Mouse (Mus musculus): ENCODE measurements around the gene Sumo1. TPM values are rescaled to one million over a fixed set of nuclear protein-coding genes. Genes with fewer than 3 reads are reported as not detected.

Gene Sumo1
- polyA plus RNA-seq, 1 experiment from 2014 or later: 307 TPM

- no peaks in the 10 kb centered on the region for H3K27me3 ChIP-seq (replicated peaks; ENCODE audit: control insufficient read depth, insufficient read depth, low read length)
- H3K9me3 ChIP-seq (ENCODE audit: control insufficient read depth, low read length): no peaks in the 10 kb centered on the region
- ATAC-seq: no peak
- H3K4me3 ChIP-seq (ENCODE audit: low read length): no peak overlapping the region
- H3K4me1 ChIP-seq (ENCODE audit: control insufficient read depth, insufficient read depth, low read length): peaks cover 12% of the 10 kb centered on the region
- H3K27ac ChIP-seq (ENCODE audit: low read length): no peak overlapping the region
- H3K4me2 ChIP-seq (ENCODE audit: low read depth, low read length): no peak overlapping the region
- no peaks in the 10 kb centered on the region for H3K36me3 ChIP-seq (ENCODE audit: control insufficient read depth, insufficient read depth, low read length)
- no peak overlapping the region for H3K9ac ChIP-seq (ENCODE audit: low read depth, low read length)
- WGBS: 85% methylated on average over 3 of the region's 3 CpGs
Measured at GRCm38 (mm10) chr1:59571502-59571901, 99.1 kb downstream of the Sumo1 start.

- Histone ChIP-seq H3K4me1 (ENCODE audit: control insufficient read depth, insufficient read depth, low read length) (peaks cover 9% of the 10 kb centered on the region), H3K9ac (ENCODE audit: low read depth, low read length) (no peak overlapping the region), H3K27ac (ENCODE audit: low read length) (no peak overlapping the region), H3K9me3 (ENCODE audit: control insufficient read depth, low read length) (no peaks in the 10 kb centered on the region), H3K4me3 (ENCODE audit: low read length) (no peak overlapping the region), H3K27me3 (replicated peaks; ENCODE audit: control insufficient read depth, insufficient read depth, low read length) (no peaks in the 10 kb centered on the region), H3K36me3 (ENCODE audit: control insufficient read depth, insufficient read depth, low read length) (no peaks in the 10 kb centered on the region), H3K4me2 (ENCODE audit: low read depth, low read length) (no peak overlapping the region)
- ATAC-seq: no peak; the same call in 1 of the 2 replicates
- WGBS: 43% methylated on average over 4 of the region's 4 CpGs
Measured at GRCm38 (mm10) chr1:59570767-59571166, 99.9 kb downstream of the Sumo1 start.

GRCm38 (mm10) chr1:59569301-59569700 lies 101.3 kb downstream of the Sumo1 start:
- H3K9ac ChIP-seq (ENCODE audit: low read depth, low read length): no peak overlapping the region
- no peak overlapping the region for H3K27ac ChIP-seq (ENCODE audit: low read length)
- peaks cover 3% of the 10 kb centered on the region; the same call in 1 of the 2 replicates for H3K4me1 ChIP-seq (ENCODE audit: control insufficient read depth, insufficient read depth, low read length)
- WGBS: 86% methylated on average over 5 of the region's 5 CpGs
- H3K9me3 ChIP-seq (ENCODE audit: control insufficient read depth, low read length): no peaks in the 10 kb centered on the region
- no peak for ATAC-seq
- H3K36me3 ChIP-seq (ENCODE audit: control insufficient read depth, insufficient read depth, low read length): no peaks in the 10 kb centered on the region
- H3K4me2 ChIP-seq (ENCODE audit: low read depth, low read length): no peak overlapping the region
- no peaks in the 10 kb centered on the region for H3K27me3 ChIP-seq (replicated peaks; ENCODE audit: control insufficient read depth, insufficient read depth, low read length)
- H3K4me3 ChIP-seq (ENCODE audit: low read length): no peak overlapping the region

GRCm38 (mm10) chr1:59568283-59568682 lies 102.4 kb downstream of the Sumo1 start:
- 92% methylated on average over 1 of the region's 1 CpGs for WGBS
- H3K4me1 ChIP-seq (ENCODE audit: control insufficient read depth, insufficient read depth, low read length): no peaks in the 10 kb centered on the region

GRCm38 (mm10) chr1:59567521-59567920 lies 103.1 kb downstream of the Sumo1 start:
- Histone ChIP-seq H3K27me3 (replicated peaks; ENCODE audit: control insufficient read depth, insufficient read depth, low read length) (no peaks in the 10 kb centered on the region), H3K36me3 (ENCODE audit: control insufficient read depth, insufficient read depth, low read length) (no peaks in the 10 kb centered on the region), H3K9ac (ENCODE audit: low read depth, low read length) (no peak overlapping the region), H3K9me3 (ENCODE audit: control insufficient read depth, low read length) (no peaks in the 10 kb centered on the region), H3K4me2 (ENCODE audit: low read depth, low read length) (no peak overlapping the region), H3K4me1 (ENCODE audit: control insufficient read depth, insufficient read depth, low read length) (no peaks in the 10 kb centered on the region), H3K27ac (ENCODE audit: low read length) (no peak overlapping the region), H3K4me3 (ENCODE audit: low read length) (no peak overlapping the region)
- WGBS: 79% methylated on average over 4 of the region's 4 CpGs
- no peak for ATAC-seq

More at GRCm38 (mm10) chr1:59568283-59568682, 102.4 kb downstream of the Sumo1 start:
- no peaks in the 10 kb centered on the region for H3K36me3 ChIP-seq (ENCODE audit: control insufficient read depth, insufficient read depth, low read length)
- no peak for ATAC-seq
- no peak overlapping the region for H3K9ac ChIP-seq (ENCODE audit: low read depth, low read length)
- H3K4me2 ChIP-seq (ENCODE audit: low read depth, low read length): no peak overlapping the region
- H3K9me3 ChIP-seq (ENCODE audit: control insufficient read depth, low read length): no peaks in the 10 kb centered on the region
- H3K4me3 ChIP-seq (ENCODE audit: low read length): no peak overlapping the region
- H3K27ac ChIP-seq (ENCODE audit: low read length): no peak overlapping the region
- H3K27me3 ChIP-seq (replicated peaks; ENCODE audit: control insufficient read depth, insufficient read depth, low read length): no peaks in the 10 kb centered on the region

DNA sequence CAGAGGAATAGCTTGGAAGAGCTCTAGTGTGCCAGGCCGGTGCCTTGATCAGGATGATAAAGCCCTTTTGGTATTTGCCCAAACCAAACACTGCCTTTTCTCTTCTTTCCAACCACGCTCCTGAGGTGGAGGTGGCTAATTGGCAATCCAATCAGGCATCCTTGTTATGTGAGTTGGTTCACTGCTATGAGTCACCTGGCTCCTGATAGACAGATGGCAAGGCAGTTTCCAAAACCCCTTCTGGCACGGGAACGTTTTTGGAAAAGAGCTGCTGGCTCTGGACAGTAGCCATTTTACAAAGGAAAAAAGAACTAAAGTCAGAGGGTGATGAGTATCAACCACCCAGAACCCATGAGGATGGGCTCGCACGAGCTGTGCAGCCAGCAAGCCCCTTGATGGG lies 103.7 kb downstream of the Sumo1 start:
- no peaks in the 10 kb centered on the region for H3K4me1 ChIP-seq (ENCODE audit: control insufficient read depth, insufficient read depth, low read length)
- H3K27ac ChIP-seq (ENCODE audit: low read length): no peak overlapping the region
- H3K9ac ChIP-seq (ENCODE audit: low read depth, low read length): no peak overlapping the region
- H3K4me3 ChIP-seq (ENCODE audit: low read length): no peak overlapping the region
- H3K9me3 ChIP-seq (ENCODE audit: control insufficient read depth, low read length): no peaks in the 10 kb centered on the region
- 76% methylated on average over 6 of the region's 6 CpGs for WGBS
- H3K4me2 ChIP-seq (ENCODE audit: low read depth, low read length): no peak overlapping the region
- no peak for ATAC-seq
- no peaks in the 10 kb centered on the region for H3K36me3 ChIP-seq (ENCODE audit: control insufficient read depth, insufficient read depth, low read length)
- H3K27me3 ChIP-seq (replicated peaks; ENCODE audit: control insufficient read depth, insufficient read depth, low read length): no peaks in the 10 kb centered on the region

GRCm38 (mm10) chr1:59566281-59566680 lies 104.4 kb downstream of the Sumo1 start:
- 81% methylated on average over 7 of the region's 7 CpGs for WGBS
- H3K4me2 ChIP-seq (ENCODE audit: low read depth, low read length): no peak overlapping the region
- no peaks in the 10 kb centered on the region for H3K36me3 ChIP-seq (ENCODE audit: control insufficient read depth, insufficient read depth, low read length)
- H3K4me1 ChIP-seq (ENCODE audit: control insufficient read depth, insufficient read depth, low read length): no peaks in the 10 kb centered on the region
- H3K27me3 ChIP-seq (replicated peaks; ENCODE audit: control insufficient read depth, insufficient read depth, low read length): no peaks in the 10 kb centered on the region
- H3K27ac ChIP-seq (ENCODE audit: low read length): no peak overlapping the region
- no peaks in the 10 kb centered on the region for H3K9me3 ChIP-seq (ENCODE audit: control insufficient read depth, low read length)
- no peak for ATAC-seq
- H3K9ac ChIP-seq (ENCODE audit: low read depth, low read length): no peak overlapping the region
- H3K4me3 ChIP-seq (ENCODE audit: low read length): no peak overlapping the region

GRCm38 (mm10) chr1:59565804-59566203 lies 104.8 kb downstream of the Sumo1 start:
- H3K4me2 ChIP-seq (ENCODE audit: low read depth, low read length): no peak overlapping the region

GRCm38 (mm10) chr1:59563581-59563980 lies 107.1 kb downstream of the Sumo1 start:
- no peaks in the 10 kb centered on the region for H3K4me1 ChIP-seq (ENCODE audit: control insufficient read depth, insufficient read depth, low read length)
- H3K4me2 ChIP-seq (ENCODE audit: low read depth, low read length): no peak overlapping the region
- no peaks in the 10 kb centered on the region for H3K36me3 ChIP-seq (ENCODE audit: control insufficient read depth, insufficient read depth, low read length)
- no peak overlapping the region for H3K27ac ChIP-seq (ENCODE audit: low read length)
- H3K4me3 ChIP-seq (ENCODE audit: low read length): no peak overlapping the region
- no peak for ATAC-seq
- no peak overlapping the region for H3K9ac ChIP-seq (ENCODE audit: low read depth, low read length)
- WGBS: 59% methylated on average over 2 of the region's 2 CpGs
- H3K27me3 ChIP-seq (replicated peaks; ENCODE audit: control insufficient read depth, insufficient read depth, low read length): no peaks in the 10 kb centered on the region
- no peaks in the 10 kb centered on the region for H3K9me3 ChIP-seq (ENCODE audit: control insufficient read depth, low read length)

More at GRCm38 (mm10) chr1:59565804-59566203, 104.8 kb downstream of the Sumo1 start:
- WGBS: 66% methylated on average over 5 of the region's 5 CpGs
- no peaks in the 10 kb centered on the region for H3K4me1 ChIP-seq (ENCODE audit: control insufficient read depth, insufficient read depth, low read length)
- no peaks in the 10 kb centered on the region for H3K9me3 ChIP-seq (ENCODE audit: control insufficient read depth, low read length)
- no peaks in the 10 kb centered on the region for H3K27me3 ChIP-seq (replicated peaks; ENCODE audit: control insufficient read depth, insufficient read depth, low read length)
- no peak overlapping the region for H3K27ac ChIP-seq (ENCODE audit: low read length)
- H3K9ac ChIP-seq (ENCODE audit: low read depth, low read length): no peak overlapping the region
- no peaks in the 10 kb centered on the region for H3K36me3 ChIP-seq (ENCODE audit: control insufficient read depth, insufficient read depth, low read length)
- no peak overlapping the region for H3K4me3 ChIP-seq (ENCODE audit: low read length)
- ATAC-seq: no peak

- H3K27ac ChIP-seq (ENCODE audit: low read length): no peak overlapping the region
- peaks cover 9% of the 10 kb centered on the region; the same call in 1 of the 2 replicates for H3K4me1 ChIP-seq (ENCODE audit: control insufficient read depth, insufficient read depth, low read length)
- no peaks in the 10 kb centered on the region for H3K9me3 ChIP-seq (ENCODE audit: control insufficient read depth, low read length)
- no peak for ATAC-seq
- H3K9ac ChIP-seq (ENCODE audit: low read depth, low read length): no peak overlapping the region
- no peaks in the 10 kb centered on the region for H3K36me3 ChIP-seq (ENCODE audit: control insufficient read depth, insufficient read depth, low read length)
- H3K4me2 ChIP-seq (ENCODE audit: low read depth, low read length): no peak overlapping the region
- 61% methylated on average over 5 of the region's 5 CpGs for WGBS
- H3K4me3 ChIP-seq (ENCODE audit: low read length): no peak overlapping the region
- no peaks in the 10 kb centered on the region for H3K27me3 ChIP-seq (replicated peaks; ENCODE audit: control insufficient read depth, insufficient read depth, low read length)
Measured at GRCm38 (mm10) chr1:59553708-59554107, 116.9 kb downstream of the Sumo1 start.
